Mouse (Mus musculus) mature B cell (primary cell): ENCODE data around the gene Mcl1.
"Not testable (repeated sequence)": the region's sequence is repeated elsewhere in the genome, so short reads cannot be mapped to it uniquely, and the experiment has no call there.

Experiments
- in situ Hi-C: fragments of 300-500 bp; cut with MboI; formaldehyde crosslinking; loops from 2 replicates; pipeline ENCODE4 v1.14.3; 2019

Gene Mcl1

DNA sequence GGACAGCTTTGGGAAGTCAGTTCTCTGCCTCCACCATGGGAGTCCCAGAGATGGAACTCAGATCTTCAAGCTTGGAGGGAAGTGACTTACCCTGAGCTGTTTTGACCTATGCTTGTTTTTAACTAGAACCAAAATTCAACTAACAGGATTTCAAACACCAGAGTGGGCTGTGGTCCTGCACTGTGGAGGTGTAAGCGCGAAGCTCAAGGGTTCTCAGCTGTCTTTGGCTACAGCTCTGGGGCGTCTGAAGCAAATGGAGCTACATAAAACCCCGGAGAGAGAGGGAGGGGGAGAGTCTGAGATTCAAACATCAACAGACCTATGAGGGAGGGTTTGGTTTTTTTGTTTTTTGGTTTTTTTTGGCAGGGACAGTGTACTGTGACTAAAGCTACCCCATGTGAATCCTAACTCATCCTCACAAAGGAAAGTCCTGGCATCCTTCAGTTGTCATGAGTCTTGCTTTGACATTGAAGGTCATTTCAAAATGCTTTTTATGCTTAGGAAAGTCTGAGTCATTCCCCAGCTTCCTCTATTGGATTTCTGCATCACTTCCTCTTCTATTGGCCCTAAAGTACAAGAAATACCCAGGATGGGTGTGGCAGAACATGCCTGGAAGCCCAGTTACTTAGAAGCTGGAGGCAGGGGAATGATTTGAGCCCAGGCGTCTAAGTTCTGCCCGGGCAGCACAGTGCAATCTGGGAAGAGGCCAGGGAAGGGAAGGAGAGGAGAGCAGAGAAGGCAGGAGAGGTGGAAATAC is 8.1 kb upstream of the Mcl1 start:
- in situ Hi-C loops: no loop called here

DNA sequence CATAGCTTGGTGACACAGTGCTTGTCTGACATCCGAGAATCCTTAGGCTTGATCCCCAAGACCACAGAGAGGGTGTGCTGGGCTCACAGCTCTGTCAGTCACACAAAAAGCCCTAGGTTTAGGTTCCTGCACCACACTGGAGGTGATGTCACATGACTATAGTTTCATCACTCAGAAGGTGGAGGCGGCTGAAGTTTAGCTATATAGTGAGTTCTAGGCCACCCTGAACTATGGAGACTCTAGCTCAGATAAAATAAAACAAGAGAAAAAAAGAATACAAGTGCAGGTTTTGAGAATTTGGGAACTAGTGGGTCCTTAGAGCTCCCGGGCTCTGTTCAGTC is 7.6 kb upstream of the Mcl1 start:
- in situ Hi-C loops: no loop called here

DNA sequence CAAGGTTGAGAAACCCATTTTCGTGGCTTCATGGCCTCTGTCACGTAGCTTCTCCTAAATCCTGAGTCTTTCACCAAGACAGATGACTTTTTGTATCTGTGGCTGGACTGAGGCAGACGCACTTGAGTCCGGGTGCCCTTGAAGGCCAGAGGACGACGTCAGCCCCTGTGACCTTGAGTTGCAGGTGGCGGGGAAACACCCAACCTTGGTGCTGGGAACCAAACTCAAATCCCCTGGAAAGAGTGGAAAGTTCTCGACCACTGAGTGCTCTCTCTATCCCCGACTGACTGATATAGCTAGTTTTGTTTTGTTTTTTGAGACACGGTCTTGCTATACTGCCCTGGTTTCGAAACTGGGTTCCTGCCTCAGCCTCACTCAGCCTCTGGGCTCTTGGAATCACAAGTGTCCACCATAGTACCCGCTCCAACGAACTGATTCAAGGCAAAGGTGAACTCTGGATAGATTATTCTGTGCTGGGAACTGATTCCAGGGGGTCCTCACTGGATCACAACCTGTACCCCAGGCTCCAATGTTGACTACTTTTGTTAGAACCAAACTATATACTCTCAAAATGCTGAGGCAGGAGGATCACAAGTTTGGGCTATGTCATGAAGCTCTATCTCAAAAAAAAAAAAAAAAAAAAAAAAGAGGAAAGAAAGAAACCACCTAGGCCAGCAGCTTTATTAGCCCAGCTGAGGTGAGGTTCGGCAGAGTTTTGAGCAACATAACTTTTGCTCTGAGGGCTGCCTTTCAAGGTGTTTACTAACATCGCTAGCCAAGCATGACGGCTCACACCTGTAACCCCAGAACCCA is 7.0 kb upstream of the Mcl1 start:
- in situ Hi-C loops: no loop called here

DNA sequence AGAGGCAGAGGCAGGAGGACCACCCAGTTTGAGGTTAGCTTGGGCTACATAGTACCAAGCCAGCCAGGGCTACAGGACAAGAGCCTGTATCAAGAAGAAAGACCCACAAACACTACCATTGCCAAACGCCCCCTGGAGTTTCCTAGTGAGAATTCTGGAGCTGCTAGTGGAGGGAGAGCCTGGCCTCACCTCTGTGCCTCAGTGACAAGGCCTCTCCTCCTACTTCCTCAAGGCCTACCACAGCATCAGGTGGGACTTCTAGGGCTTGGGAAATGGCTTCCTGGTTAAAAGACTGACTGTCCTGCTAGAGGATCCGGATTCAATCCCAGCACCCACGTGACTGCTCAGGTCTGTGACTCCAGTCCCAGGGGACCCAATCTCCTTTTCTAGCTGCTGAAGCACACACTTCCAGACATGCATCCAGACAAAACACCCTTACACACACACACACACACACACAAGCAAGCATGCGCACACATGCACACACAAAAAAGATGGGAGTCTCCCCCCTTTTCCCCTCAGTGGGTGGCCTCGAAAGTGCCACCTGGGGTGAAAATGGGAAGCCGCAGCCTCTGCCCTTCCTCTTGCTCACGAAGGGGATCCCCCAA is 6.3 kb upstream of the Mcl1 start:
- in situ Hi-C loops: no loop called here

DNA sequence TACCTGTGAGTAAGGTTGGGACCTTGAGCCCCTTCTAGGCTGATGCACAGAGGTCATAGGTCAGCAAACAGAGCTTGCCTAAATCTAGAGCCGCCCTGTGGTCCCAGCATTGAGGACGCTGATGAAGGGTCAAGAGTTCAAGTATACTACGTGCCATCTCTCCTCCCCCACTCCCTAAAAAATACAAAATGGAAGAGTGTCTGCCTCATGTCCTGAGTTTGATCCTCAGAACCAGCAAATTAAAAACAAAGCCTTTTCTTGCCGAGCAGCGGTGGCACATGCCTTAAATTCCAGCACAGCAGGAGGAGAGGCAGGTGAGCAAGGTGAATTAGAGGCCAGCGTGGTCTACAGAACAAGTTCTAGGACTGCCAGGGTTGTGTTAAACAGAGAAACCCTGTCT is 5.7 kb upstream of the Mcl1 start:
- in situ Hi-C loops: no loop called here

DNA sequence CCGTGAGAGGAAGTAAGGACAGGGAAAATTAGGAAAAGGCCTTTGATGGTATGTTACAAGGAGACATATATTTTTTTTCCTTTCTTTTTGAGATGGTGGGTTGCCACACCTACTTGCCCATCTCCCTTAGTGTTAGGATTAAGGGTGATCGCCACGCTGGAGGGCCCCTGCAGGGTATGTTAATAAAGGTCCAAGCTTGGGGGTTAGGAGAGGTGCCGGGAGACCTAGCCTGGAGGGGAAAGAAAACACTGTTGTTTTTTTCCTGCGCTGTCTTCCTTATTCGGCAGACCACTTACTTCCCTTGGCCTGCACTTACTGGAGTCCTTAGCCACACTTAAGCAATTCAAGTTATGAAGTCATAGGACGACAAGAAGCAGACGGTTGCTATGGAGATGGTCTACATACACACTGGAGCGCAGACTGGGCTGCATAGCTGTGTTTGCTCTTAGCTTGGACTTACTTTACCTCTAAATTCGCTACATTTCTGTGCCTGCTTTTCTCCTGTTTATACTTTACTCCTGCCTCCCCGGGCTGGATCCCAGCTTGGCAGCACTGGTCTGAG is 5.0 kb upstream of the Mcl1 start:
- in situ Hi-C loops: no loop called here

DNA sequence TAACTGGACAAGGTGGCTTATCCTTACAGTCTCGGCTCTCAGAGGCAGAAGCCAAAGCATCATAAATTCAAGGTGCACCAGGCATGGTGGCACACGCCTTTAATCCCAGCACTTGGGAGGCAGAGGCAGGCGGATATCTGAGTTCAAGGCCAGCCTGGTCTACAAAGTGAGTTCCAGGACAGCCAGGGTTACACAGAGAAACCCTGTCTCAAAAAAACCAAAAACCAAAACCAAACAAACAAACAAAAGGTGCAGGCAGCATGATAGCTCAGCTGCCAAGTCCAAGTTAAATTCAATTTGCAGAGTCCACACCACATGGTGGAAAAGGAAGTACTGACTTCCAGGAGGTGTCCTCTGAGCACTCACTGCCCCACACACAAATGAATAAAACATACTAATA is 4.2 kb upstream of the Mcl1 start:
- in situ Hi-C loops: not testable (repeated sequence)

DNA sequence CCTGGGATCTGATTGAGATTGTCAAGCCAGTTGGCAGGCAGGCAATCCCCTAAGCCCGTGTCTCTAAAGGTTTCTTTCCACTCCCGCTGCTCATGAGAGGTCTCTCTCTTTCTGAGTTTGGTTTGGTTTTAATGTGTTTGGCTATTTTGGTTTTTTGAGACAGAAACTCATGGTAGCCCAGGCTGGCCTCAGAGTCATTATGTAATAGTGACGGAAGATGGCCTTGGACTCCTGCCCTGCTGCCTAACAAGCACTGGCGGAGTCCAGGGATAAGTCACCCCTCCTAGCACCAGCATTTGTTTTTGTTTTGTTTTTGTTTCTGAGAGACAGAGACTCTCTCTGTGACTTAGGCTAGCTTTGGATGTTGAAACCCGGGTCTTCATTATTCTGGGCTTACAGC is 3.2 kb upstream of the Mcl1 start:
- in situ Hi-C loops: no loop called here

DNA sequence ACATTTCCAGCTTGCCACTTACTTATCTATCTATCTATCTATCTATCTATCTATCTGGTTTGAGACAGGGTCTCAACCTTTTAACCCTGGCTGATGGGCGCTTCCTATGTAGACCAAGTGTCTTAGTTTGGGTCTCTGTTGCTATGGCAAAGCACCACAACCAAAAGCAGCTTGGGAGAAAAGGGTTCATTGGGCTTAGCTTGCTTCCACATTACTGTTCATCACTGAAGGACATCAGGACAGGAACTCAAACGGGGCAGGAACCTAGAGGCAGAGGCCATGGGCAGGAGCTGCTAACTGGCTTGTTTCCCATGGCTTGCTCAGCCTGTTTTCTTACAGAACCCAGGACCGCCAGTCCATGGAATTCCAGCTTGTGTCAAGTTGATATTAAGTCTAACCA is 1.5 kb upstream of the Mcl1 start:
- in situ Hi-C loops: no loop called here

DNA sequence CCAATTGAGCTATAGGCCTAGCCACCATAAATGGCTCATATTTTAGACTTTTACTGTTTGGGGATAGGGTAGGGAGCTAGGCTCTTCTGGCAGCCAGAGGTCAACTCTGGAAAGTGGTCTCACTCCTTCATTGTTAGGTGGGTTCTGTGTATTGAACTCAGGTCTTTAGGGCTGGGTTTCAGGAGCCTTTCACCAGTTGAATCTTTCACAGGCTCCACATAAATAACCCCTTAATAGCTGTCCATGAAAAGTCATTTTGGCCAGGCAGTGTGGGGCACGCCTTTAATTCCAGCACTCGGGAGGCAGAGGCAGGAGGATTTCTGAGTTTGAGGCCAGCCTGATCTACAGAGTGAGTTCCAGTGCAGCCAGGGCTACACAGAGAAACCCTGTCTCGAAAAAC is 877 bp upstream of the Mcl1 start:
- in situ Hi-C loops: no loop called here

DNA sequence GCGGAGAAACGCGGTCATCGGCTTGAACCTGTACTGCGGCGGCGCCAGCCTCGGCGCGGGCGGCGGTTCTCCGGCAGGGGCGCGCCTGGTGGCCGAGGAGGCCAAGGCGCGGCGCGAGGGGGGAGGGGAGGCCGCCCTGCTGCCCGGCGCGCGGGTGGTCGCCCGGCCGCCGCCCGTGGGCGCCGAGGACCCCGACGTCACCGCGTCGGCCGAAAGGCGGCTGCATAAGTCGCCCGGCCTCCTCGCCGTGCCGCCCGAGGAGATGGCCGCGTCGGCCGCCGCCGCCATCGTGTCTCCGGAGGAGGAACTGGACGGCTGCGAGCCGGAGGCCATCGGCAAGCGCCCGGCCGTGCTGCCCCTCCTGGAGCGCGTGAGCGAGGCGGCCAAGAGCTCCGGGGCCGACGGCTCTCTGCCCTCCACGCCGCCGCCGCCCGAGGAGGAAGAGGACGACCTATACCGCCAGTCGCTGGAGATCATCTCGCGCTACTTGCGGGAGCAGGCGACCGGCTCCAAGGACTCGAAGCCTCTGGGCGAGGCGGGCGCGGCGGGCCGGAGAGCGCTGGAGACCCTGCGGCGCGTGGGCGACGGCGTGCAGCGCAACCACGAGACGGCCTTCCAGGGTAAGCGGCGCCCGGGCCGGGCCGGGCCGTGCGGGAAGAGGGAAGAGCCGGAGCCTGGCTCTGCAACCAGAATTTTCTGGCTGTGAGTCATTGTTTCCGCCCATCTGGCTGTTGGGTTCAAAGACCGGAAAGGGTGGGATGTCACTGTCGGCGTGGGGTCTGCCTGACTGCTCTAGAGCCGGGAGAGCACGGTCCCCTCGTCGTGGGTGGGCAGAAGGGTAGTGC is 502 bp downstream of the Mcl1 start:
- in situ Hi-C loops: no loop called here

DNA sequence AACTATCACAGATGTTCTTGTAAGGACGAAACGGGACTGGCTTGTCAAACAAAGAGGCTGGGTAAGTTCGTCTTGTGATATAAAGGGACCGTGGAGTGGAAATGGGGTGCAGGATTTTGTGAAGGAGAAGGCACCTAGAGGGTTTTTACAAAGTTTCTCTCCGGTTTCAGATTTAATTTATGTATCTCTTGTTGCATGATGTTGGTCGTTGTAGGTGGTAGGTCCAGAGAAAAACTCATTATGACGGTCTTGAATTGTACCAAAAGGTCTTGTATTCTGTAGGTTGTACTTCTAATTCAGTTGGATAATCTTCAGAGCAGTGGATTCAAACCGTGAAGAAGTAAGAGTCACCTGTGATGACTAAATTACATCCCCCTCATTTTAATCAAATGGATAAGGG is 1.4 kb downstream of the Mcl1 start:
- in situ Hi-C loops: no loop called here

DNA sequence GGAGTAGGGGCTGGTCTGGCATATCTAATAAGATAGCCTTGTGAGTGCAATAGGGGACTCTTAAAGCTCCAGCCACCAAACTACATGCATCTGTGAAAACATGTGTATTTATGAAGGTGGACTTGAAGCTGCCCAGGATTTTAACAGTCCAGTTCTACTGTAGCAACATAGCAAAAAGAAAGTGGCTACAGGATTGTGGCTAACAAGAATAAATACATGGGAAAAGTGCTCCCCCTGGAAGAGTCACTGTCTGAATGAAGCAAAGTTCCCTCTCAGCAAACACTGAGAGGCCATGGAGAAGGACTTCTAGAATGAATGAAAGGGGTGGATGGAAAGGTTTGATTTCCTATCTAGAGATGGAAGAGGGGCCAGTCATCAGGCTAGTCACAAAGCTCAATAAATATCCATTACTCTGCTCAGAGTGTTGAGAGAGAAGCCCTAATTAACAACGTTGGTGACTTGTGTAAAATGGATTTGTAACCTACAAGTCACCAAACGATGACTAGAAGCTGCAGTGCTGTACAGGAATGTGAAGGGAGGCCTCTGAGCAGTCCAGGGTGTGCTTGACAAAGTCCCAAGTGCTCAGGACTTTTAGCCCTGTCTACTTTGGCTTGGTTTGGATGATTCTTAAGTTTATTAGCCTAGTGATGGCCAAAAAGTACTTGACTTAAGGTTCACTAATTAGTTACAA is 2.3 kb downstream of the Mcl1 start:
- in situ Hi-C loops: no loop called here

DNA sequence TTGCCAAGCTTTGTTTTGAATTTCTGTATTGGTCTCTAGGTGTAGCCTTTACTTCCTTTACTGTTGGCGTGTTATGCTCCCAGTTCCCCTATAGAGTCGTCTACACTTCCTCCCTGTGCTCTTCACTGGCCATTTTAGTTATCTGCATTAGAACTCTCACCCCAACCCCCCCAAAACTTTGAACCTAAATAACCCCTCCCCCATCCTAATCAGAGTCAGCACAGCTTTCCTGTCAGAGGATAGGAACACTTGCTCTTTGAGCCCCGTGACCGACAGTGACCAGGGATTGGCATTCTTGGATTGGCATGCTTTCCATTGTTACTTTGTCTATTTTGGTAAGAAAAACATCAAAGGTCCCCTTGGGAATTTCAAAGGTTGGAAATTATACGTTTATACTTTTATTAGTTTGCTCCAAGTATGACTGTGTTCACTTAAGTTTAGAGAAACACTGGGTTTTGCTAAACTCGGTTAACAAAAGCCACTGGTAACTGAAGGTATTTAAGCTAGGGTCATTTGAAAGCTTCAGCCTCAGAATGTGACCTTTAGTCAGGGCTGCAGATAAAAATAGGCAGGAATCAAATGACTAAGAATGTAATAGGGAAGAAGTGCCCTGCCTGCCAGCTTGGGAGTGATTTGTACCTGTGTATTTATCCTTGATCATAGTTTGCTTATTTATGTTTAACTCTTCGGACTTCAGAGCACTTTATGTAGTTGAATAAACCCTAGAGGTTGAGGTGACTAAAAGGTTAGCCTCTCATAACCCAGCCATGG is 3.5 kb downstream of the Mcl1 start:
- in situ Hi-C loops: no loop called here

DNA sequence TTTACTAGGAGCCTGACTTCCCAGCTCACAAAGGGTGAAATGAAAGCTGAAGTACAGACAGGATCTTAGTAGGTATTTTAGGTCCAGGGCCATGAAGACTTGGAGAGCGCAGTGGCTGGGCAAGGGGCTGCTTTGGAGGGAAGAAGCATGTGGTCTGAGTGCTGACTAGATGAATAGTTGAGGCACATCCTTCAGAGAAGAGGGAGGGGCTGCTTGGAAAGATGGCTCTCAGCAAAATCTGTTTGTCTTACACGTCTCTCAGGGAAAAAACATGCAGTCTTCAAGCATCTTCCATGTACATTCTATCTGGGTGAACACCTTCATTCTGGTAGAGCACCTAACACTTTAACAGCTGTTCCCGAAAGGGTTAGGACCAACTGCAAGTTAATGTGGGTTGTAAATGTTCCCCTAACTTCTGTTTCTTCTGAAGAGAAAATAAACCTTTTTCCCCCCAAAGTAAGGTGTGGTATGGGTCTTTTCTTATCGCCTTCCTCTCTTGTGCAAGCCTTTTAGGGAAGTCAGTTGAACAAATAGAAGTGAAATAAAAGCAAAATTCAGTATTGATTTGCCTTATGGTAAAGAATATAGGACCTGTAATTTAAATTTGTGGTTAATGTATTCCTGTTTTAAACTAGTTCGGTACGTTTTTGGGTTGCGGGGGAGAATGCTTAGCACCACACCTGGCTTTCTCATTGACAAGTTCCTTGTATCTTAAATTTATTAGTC is 4.3 kb downstream of the Mcl1 start:
- in situ Hi-C loops: no loop called here

DNA sequence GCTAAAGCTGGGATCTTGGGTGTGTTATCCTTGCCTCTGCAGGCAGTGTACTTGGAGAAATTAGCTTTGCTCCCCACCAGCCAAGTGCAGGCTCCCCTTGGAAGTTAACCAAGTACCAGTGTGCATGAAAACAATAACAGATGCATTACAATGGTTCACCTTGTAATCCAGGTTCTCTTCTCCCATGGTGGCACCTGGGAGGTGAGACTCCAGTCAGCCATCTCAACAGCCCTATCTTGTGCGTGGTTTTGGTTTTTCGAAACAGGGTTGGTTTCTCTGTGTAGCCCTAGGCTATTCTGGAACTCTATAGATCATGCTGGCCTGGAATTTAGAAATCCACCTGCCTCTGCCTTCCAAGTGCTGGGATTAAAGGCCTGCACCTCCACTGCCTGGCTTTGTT is 4.9 kb downstream of the Mcl1 start:
- in situ Hi-C loops: no loop called here

DNA sequence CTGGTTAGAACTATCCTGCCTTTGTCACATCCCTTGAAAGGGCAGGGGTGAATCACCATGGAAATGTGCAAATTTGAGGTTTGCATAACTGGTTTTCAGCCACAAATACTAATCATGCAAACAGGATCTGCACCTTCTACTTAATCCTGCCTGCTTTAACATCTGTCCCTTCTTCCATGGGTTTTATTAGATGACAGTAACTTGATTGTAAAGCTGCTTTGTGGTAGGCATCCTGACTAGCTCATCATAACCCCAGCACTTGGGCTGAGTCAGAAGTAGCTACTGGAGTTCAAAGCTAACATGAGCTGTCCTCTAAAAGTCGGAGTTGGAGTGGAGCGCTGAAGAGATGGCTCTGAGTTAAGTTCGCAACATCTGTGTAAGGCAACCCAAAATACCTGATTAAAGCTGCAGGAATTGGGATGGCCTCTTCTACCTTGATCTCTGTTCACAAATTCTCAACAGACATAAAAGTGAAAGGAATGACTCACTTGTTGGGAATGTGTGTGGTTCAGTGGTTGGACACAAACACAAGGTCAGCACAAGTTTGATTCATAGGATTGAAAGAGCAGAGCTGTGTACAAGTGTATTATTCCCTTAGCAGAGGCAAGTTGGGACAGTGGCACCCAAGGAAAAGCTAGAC is 5.5 kb downstream of the Mcl1 start:
- in situ Hi-C loops: no loop called here

DNA sequence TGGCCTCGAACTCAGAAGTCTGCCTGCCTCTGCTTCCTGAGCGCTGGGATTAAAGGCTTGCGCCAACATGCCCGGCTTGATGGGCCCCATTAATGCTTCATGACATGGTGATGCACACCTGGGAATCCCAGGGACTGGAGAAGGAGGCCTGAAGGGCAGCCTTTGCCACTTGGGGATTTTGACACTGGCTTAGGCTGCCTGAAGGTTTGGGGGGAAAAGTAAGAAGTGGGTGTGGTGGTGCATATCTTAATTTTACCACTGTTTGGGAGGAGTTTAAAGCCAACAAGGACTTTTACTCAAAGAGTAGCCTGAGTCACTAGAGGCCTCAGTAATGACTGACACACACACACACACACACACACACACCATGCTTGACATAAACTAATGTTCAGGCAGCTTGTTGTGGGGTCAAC is 6.4 kb downstream of the Mcl1 start:
- in situ Hi-C loops: no loop called here

DNA sequence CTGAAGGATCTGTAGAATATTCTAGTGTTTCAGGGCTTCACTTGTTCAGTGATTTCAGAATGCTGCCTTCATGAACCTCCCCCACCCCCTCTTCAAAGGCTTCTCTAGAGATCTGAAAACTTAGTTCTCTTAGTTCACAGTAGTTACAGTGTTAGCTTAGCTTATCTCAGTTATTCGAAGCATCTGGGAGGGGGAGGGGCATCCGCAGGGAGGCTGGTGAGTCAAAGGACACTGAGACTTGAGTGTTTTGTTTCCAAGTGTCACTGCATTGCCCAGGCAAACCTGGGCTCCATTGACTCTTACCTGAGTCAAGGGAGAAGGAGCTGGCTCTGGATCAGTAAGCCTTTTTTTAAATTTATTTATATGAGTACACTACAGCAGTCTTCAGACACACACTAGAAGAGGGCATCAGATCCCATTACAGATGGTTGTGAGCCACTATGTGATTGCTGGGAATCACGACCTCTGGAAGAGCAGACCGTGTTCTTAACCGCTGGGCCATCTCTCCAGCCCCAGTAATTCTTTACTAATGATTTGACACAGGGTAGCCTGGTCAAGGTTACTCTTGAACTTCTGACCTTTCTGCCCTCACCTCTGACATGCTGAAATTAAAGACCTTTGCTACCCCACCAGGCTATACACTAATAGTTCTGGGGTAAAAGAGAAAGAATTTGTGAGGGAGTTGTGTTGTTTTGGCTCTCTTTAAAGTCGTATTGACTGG is 7.7 kb downstream of the Mcl1 start:
- in situ Hi-C loops: no loop called here
